Mouse (Mus musculus) mesoderm, embryonic 11.5 days (tissue): ENCODE results near the gene Vasp.
A peak's percentile ranks its signal among the peaks of the same experiment; 100 is the strongest.

Experiments used
- DNase-seq: peaks from one replicate; pipeline ENCODE4 v3.0.0-alpha.2; 2012; ENCODE audit warnings: low read depth, low spot score

Vasp gene

GRCm38 (mm10) chr7:19270509-19271237, 944 bp downstream of the Vasp start:
- no peak for DNase-seq

DNA sequence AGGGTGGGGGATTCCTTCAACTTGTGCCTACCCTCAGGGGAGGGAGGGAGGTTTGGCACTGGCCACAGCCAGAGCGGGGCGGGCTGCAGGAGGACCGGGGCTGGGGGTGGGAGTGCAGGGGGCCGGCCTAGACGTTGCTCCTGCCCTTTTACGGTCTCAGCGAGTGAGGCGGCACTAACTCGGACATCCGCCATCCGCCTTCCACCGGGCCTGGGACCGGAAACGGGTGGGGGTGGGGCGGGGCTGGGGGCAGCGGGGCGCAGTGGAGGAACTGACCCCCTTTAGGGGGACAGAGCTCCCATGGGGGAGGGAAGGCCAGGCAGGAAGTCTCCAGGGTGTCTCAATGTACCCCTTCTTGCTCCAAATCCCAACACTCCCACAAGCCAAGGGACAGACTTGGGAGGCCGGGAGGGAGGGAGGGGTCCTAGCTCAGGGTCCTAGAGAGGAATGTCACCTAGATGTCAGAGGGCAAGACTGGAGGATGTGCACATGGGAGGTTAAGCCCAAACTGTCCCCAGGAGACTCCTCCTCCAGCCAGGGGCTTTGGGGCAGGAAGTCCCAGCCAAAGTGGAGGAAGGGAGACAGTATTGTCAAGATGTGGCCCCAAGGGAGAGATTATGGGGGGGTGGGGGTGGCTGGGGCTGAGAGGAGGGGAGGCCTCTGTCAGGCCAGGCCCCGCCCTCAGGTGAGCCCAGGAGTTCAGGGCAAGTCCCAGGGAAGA, 1.7 kb downstream of the Vasp start:
- no peak for DNase-seq

DNA sequence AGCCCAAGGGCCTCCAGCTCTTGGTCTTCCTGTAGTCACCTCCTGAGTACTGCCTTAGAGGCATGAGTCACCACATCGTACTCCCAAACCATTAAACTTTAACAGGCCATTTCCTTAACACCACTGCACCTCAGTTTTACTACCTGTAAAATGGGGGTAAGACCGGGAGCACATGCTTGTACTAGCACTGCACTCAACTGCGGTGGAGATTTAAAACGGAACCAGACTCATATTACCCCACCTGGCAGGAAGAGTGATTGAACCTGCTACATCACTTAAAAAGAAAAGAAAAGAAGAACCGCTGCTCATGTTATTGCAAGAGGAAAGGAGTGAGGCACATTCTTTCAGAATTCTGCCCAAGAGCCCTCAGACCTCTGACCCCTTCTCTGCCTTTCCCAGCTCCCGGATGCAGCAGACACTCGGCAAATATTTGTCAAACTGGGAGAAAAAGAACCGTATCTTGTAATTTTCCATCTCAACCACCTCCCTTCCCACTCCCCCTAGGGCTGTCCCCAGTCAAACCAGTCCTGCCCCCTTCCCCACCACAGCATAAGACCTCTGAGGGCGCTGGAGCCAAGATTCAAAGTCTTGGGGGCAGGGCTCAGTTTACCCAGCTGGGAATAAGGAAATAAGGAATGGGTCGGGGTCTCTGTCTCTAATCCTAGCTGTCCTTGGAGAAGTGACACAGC, 2.5 kb downstream of the Vasp start:
- DNase-seq = no peak

GRCm38 (mm10) chr7:19267051-19267450, 4.6 kb downstream of the Vasp start:
- DNase-seq = no peak

- DNase-seq = no peak
Observed at GRCm38 (mm10) chr7:19265928-19266822, 5.4 kb downstream of the Vasp start.

GRCm38 (mm10) chr7:19265147-19265546, 6.5 kb downstream of the Vasp start:
- no peak for DNase-seq

DNA sequence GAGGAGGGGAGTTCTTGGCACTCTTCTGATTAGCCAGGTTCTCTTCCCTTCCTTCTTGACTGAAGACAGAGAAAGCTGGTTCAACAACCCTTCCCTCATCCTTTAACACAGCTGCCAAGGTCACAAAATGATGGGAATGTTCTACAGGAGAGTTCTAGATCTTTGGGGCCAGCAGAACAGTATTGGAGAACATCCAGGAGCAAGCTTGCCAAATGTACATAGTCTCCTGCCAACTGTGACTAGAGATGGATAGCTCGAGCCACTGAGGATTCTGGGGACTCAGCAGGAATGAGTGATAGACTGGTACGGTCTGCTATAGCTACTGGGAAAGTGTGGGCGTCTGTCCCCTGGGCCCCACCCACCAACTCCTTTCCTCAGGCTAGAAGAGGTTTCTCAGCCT, 13.3 kb downstream of the Vasp start:
- no peak for DNase-seq

DNA sequence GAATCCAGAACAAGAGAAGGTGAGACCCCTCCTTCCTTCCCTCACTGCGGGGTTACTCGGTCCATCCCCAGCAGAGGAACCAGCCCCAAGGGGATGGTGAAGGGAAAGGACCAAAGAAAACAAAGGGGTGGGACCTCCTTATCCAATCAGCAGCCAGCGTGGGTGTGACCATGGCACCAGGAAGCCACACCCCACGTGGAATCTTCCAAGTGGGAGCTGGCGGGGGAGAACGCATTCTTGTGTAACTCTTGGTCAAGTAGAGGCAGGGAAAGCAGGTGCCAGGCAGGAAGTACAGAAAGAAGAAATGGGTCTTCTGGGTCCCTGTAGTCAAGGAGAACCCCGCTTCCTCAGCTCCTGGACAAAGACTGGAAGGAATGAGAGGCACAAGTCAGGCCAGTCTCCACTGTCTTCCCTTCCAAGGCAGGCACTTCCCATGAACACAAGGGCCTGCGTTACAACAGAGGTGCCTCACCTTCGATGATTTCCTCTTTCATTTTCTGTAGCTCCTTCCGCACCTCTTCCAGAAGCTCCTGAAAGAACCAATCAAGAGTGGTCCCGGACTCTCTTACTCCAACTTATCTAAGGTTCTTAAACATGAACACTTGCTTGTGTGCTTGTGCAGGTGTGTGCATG, 14.1 kb downstream of the Vasp start:
- DNase-seq = peak; percentile 79

DNA sequence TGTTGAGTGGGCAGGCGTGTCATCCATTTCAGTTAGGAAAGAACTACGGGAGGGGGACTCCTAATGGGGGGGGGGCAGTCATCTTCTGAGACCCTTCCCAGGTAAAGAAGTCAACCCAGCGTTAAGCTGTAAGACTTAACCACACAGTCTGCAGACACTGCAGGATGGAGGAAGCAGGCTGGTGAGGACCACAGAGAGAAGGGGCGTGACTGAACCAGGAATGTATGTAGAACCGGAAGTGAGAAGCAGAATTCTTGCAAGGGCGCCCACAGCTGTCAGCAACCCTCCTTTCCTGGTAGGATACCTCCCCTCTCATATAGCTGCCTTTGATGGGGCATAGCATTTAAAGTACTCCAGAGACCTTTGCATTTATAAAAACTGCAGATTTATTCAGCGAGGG, 15.1 kb downstream of the Vasp start:
- no peak for DNase-seq

- DNase-seq = no peak
Observed at GRCm38 (mm10) chr7:19255395-19255794, 16.2 kb downstream of the Vasp start.

DNA sequence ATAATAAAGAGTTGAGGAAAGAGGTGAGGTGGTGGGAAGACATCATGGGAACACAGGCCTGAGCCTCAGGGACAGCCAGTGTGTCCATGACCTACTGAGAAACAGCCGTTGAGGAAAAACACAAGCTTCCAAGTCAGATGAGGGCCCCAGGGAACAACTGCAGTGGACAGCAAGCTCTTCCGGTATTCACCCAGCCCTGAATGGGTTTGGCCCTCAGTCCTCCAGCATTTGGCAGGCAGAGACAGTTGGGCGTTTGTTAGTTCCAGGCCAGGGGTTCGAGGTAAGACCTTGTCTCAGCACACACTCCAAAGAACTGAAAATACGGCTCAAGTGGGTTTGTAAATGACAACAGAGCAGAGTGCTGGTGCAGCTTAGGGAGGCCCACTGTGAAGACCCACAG, 18.2 kb downstream of the Vasp start:
- no peak for DNase-seq

GRCm38 (mm10) chr7:19252078-19252477, 19.5 kb downstream of the Vasp start:
- DNase-seq = no peak

GRCm38 (mm10) chr7:19247511-19247910, 24.1 kb downstream of the Vasp start:
- DNase-seq = no peak

- DNase-seq = no peak
Observed at GRCm38 (mm10) chr7:19246855-19247254, 24.8 kb downstream of the Vasp start.

DNA sequence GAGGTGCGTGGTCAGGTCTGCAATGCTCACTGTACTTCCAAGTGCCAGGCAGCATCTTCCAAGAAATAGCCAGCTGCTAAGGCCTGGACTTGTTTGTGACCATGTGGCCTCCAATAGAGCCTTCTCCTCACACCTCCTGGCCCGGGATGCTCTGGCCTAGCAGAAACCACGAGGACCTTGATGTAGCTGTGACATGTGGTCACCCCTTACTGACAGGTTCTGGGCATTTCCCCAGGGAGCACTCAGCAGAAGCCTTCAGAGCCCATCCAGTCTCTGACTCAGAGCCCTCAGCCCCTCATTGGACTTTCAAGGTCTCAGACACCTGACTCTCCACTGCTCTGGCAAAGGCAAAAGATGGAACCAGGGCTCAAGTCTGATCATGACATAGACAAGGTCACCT, 26.5 kb downstream of the Vasp start:
- no peak for DNase-seq

- DNase-seq = no peak
Observed at GRCm38 (mm10) chr7:19243858-19244257, 27.8 kb downstream of the Vasp start.

DNA sequence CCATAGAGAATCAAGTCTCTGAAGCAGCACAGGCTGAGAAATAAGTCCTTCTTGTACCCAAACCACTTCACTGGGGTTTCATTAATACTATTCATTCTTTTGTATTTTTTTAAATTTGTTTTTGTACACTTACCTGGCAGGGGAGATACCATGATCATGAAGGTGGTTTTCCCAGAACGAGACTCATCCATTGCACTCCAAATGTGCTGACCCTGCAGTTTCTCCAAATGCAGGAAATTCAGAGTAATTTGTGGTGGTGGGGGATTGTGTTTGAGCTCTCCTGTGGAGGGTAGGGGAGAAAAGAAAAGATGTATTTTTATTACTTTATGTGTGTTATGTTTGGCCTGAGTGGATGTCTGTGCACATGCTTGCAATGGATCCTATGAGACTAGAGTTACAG, 29.6 kb downstream of the Vasp start:
- DNase-seq = no peak

- no peak for DNase-seq
Observed at GRCm38 (mm10) chr7:19240905-19241463, 30.6 kb downstream of the Vasp start.

DNA sequence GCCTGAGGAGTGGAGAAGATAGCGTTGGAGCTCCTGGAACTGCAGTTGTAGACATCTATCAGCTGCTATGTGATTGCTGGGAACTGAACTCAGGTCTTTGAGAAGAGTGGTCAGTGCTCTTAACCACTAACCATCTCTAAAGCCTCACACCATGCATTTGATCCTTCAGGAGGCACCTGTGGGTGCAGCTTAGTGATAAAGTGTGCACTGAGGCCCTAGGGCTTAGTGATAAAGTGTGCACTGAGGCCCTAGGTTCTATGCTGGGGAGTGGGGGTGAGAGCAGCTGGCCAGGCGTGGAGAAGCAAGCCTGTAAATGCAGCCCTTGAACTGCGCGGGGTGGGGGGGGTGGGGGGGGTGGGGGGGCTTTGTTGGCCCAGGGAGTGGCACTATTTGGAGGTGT, 31.6 kb downstream of the Vasp start:
- no peak for DNase-seq

DNA sequence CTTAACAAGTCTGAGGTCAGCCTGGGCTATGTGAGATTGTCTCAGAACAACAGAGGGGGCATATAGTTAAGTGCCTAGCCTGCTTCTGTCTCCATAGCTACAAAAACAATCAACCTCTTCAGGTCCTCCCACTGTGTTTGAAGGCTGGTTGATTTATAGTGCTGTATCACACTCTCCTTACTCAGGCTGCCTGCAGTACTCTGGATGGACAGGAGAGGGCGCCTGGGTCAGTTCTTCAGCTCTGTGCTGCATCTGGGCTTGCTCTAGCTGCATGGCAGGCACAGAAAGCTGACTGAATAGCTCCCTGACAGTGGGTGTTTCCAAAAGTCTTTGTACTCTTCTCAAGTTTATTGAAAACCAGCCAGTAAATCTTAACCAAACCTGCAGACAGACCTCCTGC, 32.2 kb downstream of the Vasp start:
- peak; percentile 94 for DNase-seq

DNA sequence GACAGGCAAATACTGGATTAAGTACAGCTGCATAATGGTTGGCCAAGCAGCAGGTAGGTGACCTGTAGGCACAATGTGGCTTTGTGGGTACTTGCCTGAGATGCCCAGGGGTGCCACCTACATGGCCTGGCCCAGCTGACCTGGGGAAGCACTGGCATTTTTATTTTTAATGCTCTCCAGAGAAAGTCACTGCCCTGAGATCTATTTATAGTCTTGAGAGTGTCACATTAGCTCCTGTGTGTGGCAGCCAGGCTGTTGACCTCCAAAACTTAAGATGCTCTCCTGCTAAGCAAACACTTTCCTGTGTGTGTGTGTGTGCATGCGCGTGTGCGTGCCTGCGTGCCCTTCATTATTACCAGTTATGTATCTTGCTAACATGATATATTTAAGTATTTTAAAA, 33.3 kb downstream of the Vasp start:
- DNase-seq = no peak
